Mouse (Mus musculus) cortical plate, adult 2 months (tissue): ENCODE results near the gene Isoc2b. TPM values are rescaled to one million over a fixed set of nuclear protein-coding genes. Genes with fewer than 3 reads are reported as not detected.

ENCODE experiments used
- H3K27ac ChIP-seq: fragments of 200-500 bp; 2 replicates; pipeline ENCODE4 v1.5.1; 2012; ENCODE audit warnings: low read length, control low read depth, inconsistent platforms; ENCODE audit not compliant: insufficient read depth
- H3K4me1 ChIP-seq: fragments of 200-500 bp; 2 replicates; pipeline ENCODE4 v1.6.1; 2011; ENCODE audit warnings: low read length; ENCODE audit not compliant: control insufficient read depth, insufficient read depth
- H3K4me3 ChIP-seq: fragments of 200-500 bp; 2 replicates; pipeline ENCODE4 v1.5.1; 2011; ENCODE audit warnings: mild to moderate bottlenecking, low read length, control low read depth; ENCODE audit not compliant: insufficient read depth
- CTCF ChIP-seq: fragments of 200-500 bp; IDR thresholded peaks from 2 replicates; pipeline ENCODE4 v1.5.1; 2011; ENCODE audit warnings: mild to moderate bottlenecking, control low read depth, low read length; ENCODE audit not compliant: insufficient read depth; ENCODE audit errors: extremely low read depth
- POLR2A ChIP-seq: fragments of 200-500 bp; IDR thresholded peaks from 2 replicates; pipeline ENCODE4 v1.6.1; 2011; ENCODE audit warnings: mild to moderate bottlenecking, low read length, control low read depth; ENCODE audit not compliant: insufficient read depth; ENCODE audit errors: extremely low read depth
- polyA plus RNA-seq: library from polyadenylated mRNA; depleted of rRNA; stranded (reverse); fragments of >200 nt; gene quantifications from 2 replicates; pipeline ENCODE4 v1.2.3, GENCODE M21; 2012

The Isoc2b gene
- polyA plus RNA-seq, 1 experiment, result 15.7 TPM

DNA sequence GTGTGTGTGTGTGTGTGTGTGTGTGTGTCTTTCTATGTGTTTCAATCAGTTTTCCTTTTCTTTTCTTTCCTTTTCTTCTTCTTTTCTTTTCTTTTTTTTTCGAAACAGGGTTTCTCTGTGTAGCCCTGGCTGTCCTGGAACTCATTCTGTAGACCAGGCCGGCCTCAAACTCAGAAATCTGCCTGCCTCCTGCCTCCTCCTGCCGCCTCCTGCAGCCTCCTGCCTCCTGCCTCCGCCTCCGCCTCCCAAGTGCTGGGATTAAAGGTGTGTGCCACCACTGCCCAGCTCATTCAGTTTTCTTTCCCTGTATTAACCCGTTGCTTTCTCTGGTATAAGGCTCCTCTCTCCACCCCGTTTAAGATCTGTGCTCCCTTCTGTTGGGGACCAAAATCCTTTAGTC is 12.7 kb downstream of the Isoc2b start:
- TF ChIP-seq POLR2A (no peak), CTCF (no peak)
- Histone ChIP-seq H3K27ac (no peak overlapping the region), H3K4me3 (no peak overlapping the region), H3K4me1 (no peaks in the 10 kb centered on the region)

DNA sequence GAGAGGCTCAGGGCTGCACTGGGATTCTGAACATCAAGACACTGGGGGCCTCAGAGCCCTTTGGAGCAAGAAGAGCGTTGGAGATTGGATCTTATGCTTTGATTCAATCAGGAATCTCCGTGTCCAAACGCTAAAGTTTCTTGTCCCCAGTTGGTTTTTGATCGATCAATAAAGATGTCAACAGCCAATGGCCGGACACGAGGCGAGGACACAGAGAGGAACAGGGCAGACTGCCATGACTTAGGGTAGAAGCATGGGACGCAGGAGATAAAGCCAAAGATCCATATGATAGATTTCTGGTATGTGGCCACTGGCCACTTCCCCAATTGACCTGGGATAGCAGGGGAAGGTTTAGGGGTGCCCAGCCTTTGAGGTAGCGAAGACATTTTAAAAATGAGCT is 13.6 kb downstream of the Isoc2b start:
- Histone ChIP-seq H3K4me1 (no peaks in the 10 kb centered on the region), H3K27ac (no peak overlapping the region), H3K4me3 (no peak overlapping the region)
- no peak for TF ChIP-seq CTCF
- TF ChIP-seq POLR2A, result no peak

DNA sequence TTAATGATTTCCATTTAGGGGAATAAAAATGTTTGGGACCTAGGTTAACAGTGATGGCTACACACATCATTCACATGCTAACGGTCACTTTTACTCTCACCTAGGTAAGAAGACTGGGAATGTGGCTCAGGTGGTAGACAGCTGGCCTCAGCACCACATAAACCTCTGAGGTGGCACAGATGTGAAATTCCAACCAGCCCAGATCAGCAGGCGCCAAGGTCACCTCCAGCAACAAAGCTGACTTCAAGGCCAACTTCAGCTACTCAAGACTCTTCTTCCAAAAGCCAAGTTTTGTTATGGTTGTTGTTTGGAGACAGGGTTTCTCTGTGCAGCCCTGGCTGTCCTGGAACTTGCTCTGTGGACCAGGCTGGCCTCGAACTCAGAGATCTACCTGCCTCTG is 16.4 kb downstream of the Isoc2b start:
- H3K4me1 ChIP-seq, result no peaks in the 10 kb centered on the region
- no peak overlapping the region for H3K27ac ChIP-seq
- no peak for TF ChIP-seq CTCF
- TF ChIP-seq POLR2A, result no peak
- H3K4me3 ChIP-seq, result no peak overlapping the region

DNA sequence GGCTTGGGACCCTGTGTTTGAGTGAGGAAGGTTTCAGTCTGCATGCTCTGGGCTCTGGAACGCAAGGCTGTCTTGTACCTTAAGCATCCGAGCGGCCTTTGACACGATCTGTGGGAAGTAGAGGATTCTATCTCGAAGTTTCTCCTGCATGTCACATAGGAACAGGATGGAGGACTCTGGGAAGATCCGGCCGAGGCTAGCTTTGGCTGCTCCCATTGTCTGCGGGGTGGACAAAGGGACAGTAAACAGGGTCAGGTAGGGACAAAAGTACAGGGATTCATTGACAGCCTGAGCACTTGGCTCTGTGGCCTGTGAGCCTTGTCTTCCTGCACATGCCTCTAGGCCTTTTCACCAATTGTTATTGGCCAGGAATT is 18.8 kb downstream of the Isoc2b start:
- H3K27ac ChIP-seq, result no peak overlapping the region
- no peak for TF ChIP-seq POLR2A
- no peak overlapping the region for H3K4me3 ChIP-seq
- H3K4me1 ChIP-seq, result no peaks in the 10 kb centered on the region

DNA sequence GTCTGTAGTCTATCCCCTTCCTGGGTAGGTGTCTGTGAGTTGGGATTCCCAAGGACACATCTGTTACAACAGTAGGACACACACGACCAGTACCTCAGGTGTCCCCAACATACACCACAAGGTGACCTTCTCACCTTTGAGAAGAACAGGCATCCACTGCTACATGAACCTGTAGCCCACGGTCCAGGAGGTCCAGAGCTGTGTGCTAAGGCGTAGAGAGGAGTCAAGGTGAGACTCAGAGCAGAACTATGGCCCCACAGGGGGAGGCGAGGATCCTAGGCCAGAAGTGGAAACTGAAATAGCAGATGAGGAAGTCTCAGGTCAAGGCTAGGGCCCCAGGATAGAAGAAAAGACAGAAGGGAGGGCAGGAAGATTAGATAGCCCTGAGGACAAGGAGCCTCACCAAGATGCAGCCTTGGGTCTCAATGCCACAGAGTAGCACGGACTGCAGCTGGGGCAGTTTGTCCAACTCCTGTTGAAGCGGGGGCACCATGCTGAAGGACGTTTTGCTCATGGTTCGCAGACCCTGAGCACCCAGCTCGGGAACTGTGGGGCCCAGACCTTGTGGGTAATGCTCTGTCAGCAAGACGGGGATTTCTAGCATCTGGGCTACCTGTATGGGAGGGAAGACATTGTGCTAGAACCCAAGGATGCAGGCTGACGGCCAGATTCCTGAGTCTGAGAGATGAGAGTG is 19.3 kb downstream of the Isoc2b start:
- TF ChIP-seq POLR2A, result no peak
- TF ChIP-seq CTCF, result no peak

DNA sequence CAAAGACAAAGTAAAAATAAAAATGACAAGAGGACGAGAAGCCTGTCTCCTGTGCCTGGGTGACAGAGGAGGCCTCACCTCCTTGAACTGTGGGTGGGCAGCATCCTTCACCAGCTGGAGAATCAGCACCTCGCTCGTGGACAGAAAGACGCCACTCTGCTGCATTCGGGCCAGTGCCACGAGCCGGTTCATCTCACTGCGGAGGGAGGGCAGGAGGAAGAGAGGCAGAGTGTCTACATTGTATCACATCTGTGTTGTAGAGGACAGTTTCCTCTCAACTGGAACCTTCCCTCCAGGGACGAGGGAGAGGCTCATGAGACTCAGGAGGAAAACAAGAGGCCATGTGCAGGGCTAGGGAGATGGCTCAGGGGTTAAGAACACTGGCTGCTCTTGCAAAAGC is 20.7 kb downstream of the Isoc2b start:
- Histone ChIP-seq H3K27ac (no peak overlapping the region), H3K4me1 (no peaks in the 10 kb centered on the region), H3K4me3 (no peak overlapping the region)
- no peak for TF ChIP-seq CTCF
- TF ChIP-seq POLR2A, result no peak

More for the DNA sequence above, 19.3 kb downstream of the Isoc2b start:
- Histone ChIP-seq H3K4me1 (no peaks in the 10 kb centered on the region), H3K4me3 (no peak overlapping the region), H3K27ac (no peak overlapping the region)

DNA sequence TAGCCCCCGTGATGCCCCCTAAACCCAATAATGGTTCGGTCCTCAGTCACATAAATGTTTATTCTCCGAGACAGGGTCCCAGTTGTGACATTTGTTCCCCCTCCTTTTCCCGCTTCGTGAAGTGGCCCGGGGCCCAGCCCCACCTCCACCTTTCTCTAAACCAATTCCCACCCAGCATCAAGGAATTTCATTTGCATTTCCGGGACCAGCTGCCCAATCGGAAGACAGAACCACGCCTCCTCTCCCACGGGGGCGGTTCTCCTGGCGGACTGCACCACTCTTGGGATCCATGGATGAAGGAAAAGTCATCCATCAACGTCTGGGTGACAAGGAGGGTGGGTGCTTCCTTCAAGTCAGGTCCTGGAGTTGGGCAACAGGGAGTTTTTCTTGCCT is 25.1 kb downstream of the Isoc2b start:
- no peak overlapping the region for H3K27ac ChIP-seq
- no peaks in the 10 kb centered on the region for H3K4me1 ChIP-seq
- TF ChIP-seq POLR2A (peak; percentile 44; the same call in 1 of the 2 replicates), CTCF (no peak)
- H3K4me3 ChIP-seq, result peak overlapping the region; percentile 97

DNA sequence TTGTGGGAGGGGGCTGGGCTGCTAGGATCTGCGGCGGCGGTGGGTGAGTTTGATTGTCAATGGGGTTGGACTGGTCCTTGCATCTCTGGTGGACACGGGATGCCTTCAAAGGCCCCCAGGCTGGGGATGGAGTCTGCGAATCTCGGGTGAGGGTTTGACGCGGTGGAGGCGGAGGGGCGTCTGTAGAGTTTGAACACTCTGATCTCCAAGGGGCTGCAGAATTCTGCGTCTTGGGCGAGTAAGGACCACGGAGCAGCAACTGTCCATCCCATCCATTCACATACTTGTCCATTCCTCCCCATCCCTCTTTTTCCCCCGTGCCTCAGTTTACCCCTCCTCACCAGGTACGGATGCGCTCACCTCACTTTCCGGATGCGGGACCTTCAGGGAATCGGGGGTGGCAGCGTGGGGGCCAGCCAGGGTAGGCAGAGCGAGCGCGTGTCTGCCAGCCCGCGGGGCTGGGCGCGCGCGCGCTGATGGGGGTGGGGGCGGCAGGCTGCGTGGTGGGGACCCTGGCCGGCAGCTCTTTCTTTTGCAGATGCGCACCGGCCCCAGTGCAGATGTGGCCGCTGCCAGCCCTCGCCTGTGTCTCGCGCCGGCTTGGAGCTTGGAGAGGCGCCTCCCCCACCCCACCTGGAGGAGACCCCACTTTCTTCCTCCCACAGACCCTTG is 25.7 kb downstream of the Isoc2b start, which contains the start of gene Shisa7:
TSS of gene Shisa7 (minus strand) at position 452 of the 672 bp plus-strand sequence.
- TF ChIP-seq POLR2A, result no peak; the same call in 1 of the 2 replicates
- TF ChIP-seq CTCF, result no peak
- Histone ChIP-seq H3K27ac (peak within 1 kb of the TSS; percentile 98), H3K4me1 (no peaks in the 10 kb centered on the region), H3K4me3 (peak within 1 kb of the TSS; percentile 97)

DNA sequence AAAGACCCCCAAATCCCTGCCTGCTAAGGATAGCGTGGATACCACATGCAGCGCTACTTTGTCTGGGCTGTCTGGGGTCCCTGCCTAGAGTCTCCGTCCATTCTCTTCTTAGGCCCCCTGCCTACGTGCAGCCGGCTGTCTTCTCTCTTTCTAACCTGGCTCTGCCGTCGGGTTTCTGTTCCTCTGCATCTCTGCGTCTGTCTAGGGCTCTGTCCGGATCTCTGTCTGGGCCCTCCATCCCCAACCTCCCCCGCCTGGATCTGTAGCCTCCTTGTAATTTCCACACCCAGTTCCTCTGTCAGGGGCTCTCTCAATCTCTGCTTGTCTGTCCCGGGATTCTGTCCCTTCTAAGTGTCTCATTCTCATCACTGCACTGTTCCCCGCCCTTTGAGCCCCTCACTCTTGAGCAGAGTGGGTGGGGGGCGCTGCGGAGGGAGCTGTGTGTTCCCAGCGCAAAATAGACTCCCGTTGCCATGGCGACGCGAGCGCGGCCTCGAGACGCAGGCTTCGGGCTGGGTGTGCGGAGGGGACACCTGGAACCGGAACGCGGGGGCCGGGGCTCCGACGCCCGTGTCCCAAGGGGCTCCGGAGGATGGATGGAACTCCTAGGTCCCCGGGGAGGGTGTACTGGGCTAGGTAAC is 26.3 kb downstream of the Isoc2b start:
- no peak for TF ChIP-seq CTCF
- TF ChIP-seq POLR2A, result no peak; the same call in 1 of the 2 replicates
- Histone ChIP-seq H3K4me1 (no peaks in the 10 kb centered on the region), H3K4me3 (peak overlapping the region; percentile 97), H3K27ac (peak overlapping the region; percentile 98)
